Mouse (Mus musculus) hindlimb bud, embryonic 11.5 days (tissue): ENCODE results near the gene Gpm6a.
"Not testable (repeated sequence)": the region's sequence is repeated elsewhere in the genome, so short reads cannot be mapped to it uniquely, and the experiment has no call there.

Experiments used
- DNase-seq: peaks from one replicate; pipeline ENCODE4 v3.0.0-alpha.2; 2012; ENCODE audit warnings: low read depth, low spot score; ENCODE audit errors: extremely low spot score

The Gpm6a gene

DNA sequence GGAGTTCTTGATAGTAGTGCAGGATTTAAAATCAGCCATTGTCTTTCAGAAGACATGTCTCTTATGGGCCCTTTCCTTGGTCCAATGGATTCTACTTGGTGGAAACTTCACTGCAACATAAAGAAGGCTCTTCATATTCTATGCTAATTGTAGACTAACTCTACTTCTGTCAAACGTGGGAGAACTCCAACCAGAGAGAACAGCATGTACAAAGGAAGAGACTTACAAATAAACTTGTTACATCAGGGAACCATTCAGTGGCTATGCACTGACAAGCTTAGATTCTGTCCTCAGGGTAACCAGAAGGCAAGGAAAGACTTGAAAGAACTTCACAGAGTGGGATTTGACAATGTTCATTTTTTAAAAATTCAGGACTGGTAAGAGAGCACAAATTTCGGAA, 48.3 kb downstream of the Gpm6a start:
- DNase-seq = no peak

- DNase-seq = no peak
These were observed 57.6 kb downstream of the Gpm6a start for GRCm38 (mm10) chr8:55012228-55012627.

DNA sequence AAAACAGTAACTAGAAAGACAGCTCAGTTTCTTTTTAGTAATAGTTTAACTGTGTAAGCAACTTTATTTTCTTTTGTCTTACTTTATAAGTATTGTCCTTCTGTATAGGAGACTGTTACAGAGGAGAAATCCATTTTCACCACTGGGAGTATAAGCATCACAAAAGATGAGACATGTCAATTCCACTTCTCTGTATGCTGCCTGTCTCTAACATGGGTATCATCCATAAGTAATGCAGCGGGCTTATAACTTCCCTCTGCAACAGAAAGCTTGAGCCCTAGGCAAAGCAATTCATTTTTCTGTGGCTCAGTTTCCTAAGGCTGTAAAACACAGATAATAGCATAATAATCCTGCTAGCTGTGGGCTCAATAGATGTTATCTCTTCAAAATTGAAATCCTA, 62.4 kb downstream of the Gpm6a start:
- DNase-seq = no peak

- DNase-seq = no peak
These were observed 71.4 kb downstream of the Gpm6a start for GRCm38 (mm10) chr8:55025851-55026660.

DNA sequence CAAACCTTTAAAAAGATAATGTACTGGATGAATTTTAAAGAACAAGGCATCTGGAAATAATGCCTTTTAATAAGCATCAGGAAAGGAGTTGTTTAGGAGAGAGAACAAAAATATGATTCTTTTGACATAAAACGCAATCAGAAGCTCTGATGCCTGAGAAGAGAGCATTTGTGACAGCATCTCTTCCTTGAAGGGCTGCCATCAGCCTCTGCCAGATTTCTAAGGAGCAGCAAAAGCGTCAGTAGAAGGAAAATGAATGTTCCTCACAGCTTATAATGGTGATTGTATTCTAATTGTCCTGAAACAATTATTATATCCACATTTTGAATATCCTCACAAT, 72.0 kb downstream of the Gpm6a start:
- no peak for DNase-seq

DNA sequence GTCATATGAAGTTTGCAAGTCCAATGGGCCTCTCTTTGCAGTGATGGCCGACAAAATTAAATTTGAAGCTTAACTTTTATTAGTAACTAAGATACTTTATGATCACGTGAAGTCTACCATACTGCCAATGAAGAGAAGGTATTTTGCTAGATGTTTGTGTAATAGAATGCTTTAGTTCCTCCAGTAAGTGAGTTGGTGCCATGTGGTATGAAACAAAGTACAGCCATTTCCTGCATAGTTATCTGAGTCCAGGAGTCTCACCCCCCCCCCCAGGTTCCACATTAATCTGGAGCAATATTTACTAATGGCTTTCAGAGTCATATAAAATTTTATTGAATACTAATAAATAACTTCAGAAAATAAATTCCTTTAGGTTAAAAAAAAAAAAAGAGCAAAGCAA, 73.7 kb downstream of the Gpm6a start:
- DNase-seq = no peak

DNA sequence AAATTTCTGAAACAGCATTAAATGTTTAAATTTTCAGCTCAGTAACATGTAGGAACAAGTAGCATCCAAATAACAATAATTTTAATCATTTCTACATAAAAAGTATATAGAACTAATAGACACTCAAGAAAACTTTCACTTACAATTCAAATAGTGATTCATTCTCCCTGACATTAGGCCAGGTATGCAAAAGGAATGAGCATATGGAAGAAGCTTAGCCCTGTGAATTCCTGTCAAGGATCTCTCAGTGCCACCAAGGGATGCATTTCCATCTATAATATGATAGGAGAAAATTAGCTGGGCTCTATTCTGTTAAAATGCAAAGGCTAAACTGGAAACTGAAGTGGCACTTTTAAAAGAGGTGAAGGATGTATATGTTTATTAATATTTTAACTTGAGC, 76.5 kb downstream of the Gpm6a start:
- DNase-seq = no peak

DNA sequence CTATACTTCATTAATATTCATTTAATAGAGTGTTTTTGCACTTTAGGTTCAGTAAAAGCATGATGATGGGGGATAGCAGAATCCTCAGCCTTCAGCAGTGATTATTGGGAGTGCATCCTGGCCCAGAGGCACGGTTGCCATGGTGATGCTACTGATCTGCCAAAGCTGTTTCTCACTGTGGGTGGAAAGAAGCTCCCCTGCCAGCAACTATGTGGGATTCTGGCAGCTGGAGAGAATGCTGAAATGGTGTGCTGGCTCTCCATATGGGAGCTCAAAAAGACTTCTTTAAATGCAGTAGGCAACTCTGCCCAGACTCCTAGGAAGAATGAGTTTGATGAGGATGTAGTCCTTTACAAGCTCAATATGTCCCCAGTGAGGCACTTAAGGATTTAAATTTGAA, 79.7 kb downstream of the Gpm6a start:
- DNase-seq = no peak

DNA sequence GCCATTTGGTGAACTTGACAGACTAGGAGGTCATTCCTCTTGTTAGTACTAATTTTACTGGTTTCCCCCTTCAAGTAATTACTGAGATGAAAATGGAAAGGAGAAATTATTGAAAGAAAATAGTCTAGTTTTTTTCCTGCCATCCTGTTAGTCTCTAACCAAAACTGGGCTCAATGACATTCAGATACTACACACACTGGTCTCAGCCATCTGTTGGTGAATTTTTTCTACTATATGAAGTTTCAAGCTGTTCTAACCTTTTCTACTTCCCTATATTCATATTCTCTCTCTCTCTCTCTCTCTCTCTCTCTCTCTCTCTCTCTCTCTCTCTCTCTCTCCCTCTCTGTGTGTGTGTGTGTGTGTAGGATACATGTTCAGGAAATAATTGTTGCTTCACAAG, 80.8 kb downstream of the Gpm6a start:
- DNase-seq = no peak

- no peak for DNase-seq
These were observed 88.3 kb downstream of the Gpm6a start for GRCm38 (mm10) chr8:55042955-55043354.

DNA sequence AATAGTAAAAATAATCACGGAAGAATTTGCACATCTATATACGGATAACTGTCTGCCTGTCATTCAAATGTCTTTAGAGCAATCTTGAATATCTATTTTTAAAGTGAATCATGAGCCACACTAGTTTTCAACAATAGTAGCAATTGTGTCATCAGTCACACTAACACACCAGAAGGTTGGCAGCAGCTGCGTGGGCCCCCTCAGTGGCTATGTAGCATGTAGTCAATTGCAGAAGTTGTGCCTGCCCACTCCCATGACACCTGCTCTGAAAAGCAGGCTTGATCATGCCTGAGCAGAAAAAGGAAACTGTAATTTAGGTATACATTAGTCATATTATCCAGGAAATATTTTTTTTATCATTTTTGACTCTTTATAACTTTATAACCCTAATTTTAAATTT, 93.8 kb downstream of the Gpm6a start:
- no peak for DNase-seq

DNA sequence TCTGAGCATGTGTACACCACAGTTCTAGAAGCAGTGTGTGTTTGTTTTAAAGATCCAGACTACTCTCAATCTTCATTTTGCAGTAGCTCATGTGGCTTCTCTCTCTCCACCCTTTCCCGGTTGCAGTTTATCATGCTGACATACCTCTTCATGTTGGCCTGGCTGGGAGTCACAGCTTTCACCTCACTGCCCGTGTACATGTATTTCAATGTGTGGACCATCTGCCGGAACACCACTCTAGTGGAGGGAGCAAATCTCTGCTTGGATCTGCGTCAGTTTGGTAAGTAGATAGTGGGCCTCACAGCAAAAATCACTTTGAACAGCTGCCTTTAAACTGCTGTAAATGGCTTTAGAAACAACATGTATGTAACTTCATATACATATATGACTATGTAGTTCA, 95.3 kb downstream of the Gpm6a start:
- DNase-seq = no peak

DNA sequence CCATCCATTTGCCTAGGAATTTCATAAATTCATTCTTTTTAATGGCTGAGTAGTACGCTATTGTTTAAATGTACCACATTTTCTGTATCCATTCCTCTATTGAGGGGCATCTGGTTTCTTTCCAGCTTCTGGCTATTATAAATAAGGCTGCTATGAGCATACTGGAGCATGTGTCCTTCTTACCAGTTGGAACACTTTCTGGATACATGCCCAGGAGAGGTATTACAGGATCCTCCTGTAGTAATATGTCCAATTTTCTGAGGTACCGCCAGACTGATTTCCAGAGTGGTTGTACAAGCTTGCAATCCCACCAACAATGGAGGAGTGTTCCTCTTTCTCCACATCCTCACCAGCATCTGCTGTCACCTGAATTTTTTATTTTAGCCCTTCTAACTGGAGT, 114.2 kb downstream of the Gpm6a start:
- not testable (repeated sequence) for DNase-seq

DNA sequence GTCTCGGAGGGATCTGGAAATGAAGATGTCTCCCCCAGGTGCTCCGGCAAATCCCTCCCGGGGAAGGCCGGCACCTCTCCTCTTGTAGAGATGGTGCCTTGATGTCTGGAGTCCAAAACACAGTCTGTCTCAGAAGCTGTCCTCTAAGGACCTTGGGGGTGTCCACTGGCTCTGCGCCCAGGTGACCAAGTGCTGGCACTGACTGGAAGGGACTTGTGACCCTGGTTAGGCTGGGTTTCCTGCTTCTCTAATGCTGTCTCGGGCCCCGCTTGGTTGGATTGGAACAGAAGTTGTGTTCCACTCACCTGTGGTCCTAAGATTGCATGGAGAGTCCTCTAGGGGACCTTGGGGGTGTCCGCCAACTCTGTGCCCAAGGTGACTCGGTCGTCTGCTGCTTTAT, 118.8 kb downstream of the Gpm6a start:
- DNase-seq = no peak

- no peak for DNase-seq
These were observed 147.6 kb downstream of the Gpm6a start for GRCm38 (mm10) chr8:55102195-55102594.

GRCm38 (mm10) chr8:55103065-55103464, 148.4 kb downstream of the Gpm6a start:
- DNase-seq = no peak

DNA sequence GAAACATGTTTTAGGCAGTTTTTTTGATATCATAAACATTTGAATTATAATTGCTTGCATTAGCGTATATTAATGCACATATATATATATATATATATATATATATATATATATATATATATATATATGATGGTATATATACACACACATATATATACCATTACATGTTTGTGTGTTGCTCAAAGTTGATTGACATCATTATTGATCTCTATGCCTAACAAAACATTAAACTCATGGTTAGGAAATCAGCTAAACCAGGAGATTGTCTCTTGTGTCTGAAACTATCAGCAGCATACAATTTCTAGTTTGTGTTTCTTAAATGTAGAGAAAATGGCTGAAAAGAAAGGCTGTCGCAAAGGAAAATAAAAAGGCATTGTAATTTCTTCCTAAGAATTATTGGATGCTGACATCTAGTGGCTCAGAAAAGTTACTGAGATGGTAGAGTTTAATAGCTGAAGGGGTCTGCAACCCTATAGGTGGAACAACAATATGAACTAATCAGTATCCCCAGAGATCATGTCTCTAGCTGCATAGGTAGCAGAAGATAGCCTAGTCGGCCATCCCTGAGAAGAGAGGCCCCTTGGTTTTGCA, 149.3 kb downstream of the Gpm6a start:
- no peak for DNase-seq
